Mouse (Mus musculus): Measurements from ENCODE around the gene Ppargc1a. TPM values are rescaled to one million over a fixed set of nuclear protein-coding genes. Genes with fewer than 3 reads are reported as not detected.
A peak's percentile ranks its signal among the peaks of the same experiment; 100 is the strongest.

Gene Ppargc1a
- total RNA-seq (2021), result 10 to 100 TPM; 15.8 to 64.3 TPM
- long read RNA-seq, experiment 1, full-length matches to known transcripts, result 10 of 20 reads
- long read RNA-seq, experiment 1, partial matches to known transcripts, result 1 of 20 reads
- long read RNA-seq, experiment 1, other reads (novel, unspliced or antisense), result 9 of 20 reads
- long read RNA-seq, experiment 2, full-length matches to known transcripts, result 4 of 9 reads
- long read RNA-seq, experiment 2, partial matches to known transcripts, result 2 of 9 reads
- long read RNA-seq, experiment 2, other reads (novel, unspliced or antisense), result 3 of 9 reads

DNA sequence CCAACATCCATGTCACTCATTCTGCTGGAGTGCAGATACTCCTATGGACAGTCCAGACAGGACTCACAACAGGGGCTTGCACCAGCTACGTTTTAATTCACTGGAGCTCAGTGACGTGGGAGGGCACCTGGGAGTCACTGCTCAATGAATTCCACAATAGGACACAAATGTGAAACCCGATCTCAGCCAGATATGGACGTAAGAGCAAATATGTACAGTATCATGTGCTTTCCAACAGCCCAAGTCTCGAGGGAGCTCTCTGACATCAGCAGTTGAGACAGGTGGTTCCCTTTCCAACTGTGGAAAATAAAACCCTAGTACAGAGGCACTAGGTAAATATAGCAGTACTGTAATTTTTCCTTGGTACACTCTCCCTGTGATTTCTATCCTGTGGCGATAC is at the start of gene Ppargc1a:
TSS of gene Ppargc1a (minus strand) at position 68 of the 400 bp plus-strand sequence.
- no peak for DNase-seq (ENCODE audit: low spot score in 2 of 2)

DNA sequence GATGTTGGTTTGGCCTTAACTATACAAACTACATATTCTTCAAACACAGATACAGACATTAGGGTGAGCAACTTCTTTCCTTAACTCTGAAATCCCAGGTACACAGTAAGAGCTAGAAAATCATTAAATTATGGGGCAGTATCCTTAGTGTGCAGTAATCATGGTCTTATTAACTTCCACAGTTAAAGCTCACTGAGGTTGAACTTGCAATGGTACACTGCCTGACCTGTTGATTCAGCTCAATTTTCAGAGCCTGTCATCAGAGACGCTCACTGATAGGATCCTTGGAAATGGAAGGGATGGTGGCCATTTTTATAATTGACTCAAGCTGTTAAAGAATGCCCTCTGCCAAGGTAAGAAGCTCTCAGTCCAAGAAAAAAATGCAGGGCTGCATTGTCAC is 49.4 kb upstream of the Ppargc1a start:
- no peak for DNase-seq (ENCODE audit: low spot score in 2 of 2)

DNA sequence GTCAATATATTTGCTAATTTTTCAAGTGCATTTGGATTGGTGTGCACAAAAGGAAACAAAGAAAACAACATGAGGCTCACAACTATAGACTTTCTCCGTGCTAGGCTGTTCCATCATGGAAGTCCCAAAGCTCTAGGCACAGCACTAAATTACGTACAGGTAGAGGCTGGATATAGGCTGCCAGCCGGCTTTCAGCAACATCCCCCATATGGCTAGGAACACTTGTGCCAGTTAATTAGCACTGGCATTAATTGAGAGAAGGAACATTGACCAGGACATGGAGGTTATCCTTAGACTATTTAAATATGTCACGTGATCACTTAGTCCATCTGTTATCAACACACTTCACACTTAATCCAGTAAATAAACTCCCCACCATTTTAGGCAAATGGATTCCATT is 44.5 kb upstream of the Ppargc1a start:
- no peak for DNase-seq (ENCODE audit: low spot score in 2 of 2)

DNA sequence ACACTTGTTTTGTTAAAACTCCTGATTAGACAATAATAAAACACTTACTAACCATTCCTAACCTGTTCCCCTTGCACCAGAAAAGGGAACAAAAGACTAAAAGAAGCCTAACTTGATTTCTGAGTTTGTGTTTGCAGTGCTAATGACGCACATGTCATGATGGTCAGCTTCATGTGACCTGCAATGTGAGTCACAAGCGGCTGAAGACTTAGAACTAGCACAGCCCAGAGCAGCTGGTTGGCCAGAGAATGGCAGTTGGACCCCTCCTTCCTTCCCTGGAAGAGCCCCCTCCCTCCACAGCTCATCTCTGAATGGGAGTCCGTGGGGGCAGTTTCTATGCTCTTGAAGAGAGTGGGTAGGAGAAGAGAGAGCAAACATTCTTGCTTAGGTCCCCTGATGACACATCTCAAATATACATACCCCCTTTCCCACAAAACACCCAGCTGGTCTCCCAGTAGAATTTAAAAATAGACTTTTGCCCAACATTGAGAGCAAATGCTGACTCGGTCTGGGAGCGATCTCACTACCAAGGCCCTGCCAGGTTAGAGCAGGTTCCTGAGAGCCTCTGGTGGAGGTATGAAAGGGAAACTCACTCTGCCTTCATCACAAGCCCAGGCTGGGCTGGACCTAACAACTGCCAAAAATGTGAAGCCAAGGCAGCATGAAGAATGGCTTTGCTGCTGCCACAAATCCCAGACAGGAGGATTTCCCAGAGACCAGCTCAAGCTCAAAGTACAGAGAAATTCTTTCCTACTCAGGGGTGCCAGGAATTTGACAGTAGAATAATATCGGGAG is 40.4 kb upstream of the Ppargc1a start:
- no peak for DNase-seq (ENCODE audit: low spot score in 2 of 2)

DNA sequence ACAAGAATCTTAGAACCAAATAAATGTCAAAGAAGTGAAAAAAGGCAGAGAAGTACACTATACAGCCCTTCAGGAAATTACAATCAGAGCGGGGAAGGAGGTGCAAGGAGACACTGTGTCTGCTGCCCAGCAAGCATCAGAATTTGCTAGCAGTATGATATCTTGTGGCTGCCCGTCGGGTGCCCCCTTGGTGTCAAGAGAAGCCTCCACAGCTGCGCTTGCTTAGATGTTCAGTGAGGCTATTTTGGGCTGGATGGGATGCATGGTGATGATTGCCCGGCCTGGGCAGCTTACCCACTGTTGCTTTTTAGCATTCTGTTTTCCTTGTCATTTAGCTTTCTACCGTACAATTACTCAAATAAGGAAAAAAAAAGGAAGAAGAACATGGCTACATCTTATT is 32.0 kb upstream of the Ppargc1a start:
- DNase-seq (ENCODE audit: low spot score in 2 of 2), result no peak

DNA sequence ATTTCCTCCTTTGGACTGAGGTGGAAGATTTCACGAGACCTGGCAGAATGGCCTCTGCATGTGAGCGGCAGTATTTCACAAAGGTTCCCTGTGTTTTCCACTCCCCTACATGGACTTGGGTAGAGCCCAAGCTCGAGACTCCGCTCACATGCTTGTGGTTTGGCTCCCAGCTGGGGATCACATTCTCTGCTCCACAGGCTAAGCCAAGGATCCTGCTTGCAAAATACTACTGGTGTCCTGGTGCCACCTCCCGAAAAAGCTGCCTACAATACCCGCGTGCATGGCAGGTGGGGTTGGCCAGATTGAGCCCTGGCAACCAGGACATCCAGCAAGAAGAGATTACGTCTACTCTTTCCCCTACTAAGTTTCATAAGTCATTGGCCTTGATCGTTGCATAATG is 28.1 kb upstream of the Ppargc1a start:
- peak in 1 of 2 experiments; percentile 22 for DNase-seq (ENCODE audit: low spot score in 2 of 2)

DNA sequence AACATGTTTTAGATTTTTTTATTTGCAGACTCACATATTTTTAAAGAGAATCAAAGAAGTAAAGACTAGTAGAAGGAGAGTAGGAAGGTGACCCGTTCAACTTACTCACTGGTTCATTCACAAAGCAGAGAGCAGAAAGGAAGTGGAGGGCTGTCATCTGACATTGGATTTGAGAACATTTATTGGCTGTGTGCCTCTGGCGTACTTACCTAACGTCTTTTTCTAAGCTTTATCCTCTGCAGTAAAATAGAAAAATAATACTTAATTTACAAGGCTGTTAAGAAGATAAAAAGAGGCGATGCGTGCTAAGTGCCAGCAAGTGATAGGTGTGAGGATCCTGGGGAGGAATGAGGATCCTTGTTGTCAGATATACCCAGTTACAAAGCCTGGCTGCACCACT is 24.7 kb upstream of the Ppargc1a start:
- DNase-seq (ENCODE audit: low spot score in 2 of 2), result no peak

DNA sequence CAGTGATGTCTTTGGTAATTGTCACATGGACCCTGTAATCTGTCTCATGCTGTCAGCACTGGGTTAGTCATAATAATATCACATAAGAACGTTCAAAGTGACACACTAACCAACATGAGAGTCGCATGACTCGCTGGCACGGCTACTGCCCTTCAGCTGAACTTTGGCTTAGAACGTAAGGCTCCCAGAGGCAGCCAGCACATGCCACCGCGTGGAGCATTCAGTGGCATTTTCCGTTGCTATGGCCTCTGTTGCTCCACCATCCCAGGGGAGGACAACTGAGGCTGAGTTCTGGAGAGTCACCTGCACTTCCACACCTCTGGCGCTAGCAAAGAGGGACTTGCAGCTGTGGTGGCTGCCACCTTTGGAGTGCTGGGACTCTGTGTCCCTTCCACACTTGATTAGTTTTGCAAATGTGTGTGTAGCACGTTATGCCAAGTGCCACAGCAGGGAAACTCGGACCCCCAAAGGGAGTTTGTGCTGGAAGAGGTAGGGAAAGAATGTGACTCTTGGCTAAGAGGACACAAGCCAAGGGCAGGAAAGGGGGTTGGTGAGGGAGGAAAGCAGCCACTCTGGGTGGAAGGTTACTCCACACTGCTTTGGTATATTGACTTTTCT is 24.1 kb upstream of the Ppargc1a start:
- DNase-seq (ENCODE audit: low spot score in 2 of 2), result peak in 1 of 2 experiments; percentile 19

DNA sequence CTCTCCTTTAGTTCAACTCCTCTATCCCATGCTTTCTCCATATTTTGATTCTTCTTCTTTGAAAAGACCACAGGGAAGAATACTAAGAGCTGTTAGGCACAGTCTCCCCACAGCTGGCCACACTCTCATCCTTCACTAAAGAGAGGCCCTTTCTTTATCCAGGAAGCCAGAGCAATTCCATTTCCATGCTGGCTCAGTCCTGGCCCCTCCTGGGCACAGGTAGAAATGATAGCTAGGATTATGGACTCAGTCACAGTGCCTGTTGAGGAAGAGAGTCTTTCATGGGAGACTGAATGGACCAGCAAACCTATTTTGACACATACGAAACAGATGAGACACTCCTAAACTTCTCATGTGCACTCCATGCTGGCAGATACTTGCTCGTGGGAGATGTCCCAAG is 18.7 kb upstream of the Ppargc1a start:
- no peak for DNase-seq (ENCODE audit: low spot score in 2 of 2)

DNA sequence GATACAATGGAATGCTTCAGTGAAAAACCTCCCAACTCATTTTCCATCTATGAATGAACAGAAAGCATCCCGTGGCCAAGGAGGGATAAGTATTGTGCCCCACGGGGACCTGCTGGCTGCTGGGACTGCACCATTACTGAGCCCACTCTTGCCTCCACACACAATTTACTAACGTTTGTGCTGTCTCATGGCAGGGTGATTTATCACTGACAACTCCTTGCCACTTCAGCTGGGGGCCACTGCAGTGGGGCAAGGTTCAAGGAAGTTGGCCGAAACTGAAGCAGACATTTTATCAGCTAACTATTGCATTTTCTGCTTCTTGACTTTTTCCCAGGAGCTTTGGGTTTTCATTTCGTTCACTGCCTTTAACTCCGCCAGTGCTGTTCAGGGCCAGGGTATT is 17.5 kb upstream of the Ppargc1a start:
- no peak for DNase-seq (ENCODE audit: low spot score in 2 of 2)

DNA sequence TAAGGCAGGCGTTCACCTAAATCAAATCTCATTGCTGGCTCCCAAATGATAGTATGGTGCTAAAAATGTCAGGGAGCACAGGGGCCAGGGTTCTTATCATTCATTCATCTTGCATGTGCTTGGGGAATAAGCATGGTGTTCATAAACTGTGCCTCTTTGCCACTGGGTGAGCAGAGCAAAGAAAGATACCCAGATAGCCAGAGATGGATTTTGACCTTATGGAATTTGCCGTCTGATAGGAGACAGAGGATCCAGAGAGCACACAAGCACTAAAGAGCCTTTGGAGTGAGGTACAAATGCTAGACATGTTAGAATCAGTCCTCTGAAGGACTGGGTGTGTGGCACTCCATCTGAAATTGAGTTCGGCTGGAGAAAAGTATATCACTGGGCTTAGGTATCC is 16.7 kb upstream of the Ppargc1a start:
- DNase-seq (ENCODE audit: low spot score in 2 of 2), result no peak

DNA sequence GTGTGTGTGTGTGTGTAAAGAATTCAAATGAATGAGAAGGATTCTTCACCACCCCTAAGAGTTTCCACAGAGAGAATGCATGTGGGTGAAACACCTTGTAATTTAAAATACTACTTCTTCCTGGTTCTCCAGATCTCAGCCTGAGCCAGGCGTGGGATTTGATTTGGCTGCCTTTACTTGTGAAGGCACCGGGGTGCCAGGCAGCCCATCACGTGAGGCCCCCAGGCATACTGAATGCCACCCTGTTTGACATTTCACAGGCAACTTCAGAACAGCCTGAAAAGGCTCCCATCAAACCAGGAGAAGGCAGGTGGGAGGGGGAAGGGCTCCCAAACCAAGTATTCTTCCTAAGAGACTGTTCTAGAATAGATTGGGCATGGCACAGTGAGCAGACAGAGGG is 16.1 kb upstream of the Ppargc1a start:
- DNase-seq (ENCODE audit: low spot score in 2 of 2), result no peak

DNA sequence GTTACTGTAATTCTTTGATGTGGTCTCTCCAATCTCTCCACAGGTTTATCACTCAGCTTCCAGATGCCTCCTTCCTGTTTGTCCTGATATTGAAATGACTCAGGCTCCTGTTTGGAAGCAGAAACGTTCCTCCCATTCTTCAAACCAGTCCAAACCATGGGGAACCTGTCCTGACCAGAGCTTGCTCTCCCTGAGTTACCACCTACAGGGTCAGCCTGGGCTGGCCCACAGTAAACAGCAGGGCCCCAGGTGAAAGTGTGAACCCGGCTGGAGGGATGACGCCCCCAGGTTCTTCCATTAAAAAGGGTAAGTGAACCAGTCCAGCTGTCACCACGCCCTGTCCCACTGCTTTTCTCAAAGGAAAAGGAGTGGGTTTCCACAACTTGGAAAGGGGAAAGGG is 15.5 kb upstream of the Ppargc1a start:
- DNase-seq (ENCODE audit: low spot score in 2 of 2), result no peak

DNA sequence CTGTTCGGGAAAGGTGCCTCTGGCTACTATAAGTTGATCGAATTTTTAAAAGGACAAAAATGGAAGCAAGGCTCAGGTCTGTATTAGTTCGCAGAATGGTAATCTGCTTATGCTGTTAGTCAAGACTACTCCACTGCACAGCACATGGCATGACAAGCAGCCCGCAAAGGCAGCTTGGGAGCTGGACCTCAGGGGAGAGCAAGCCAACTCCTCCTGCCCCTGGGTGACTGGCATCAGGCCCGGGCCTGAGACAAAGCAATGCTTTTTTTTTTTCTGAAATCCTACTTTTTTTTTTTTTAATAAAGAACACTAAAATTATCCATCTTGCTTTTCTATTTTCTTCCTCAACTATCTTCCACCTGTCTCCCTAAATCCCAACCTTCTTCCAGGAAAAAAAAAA is 15.1 kb upstream of the Ppargc1a start:
- no peak for DNase-seq (ENCODE audit: low spot score in 2 of 2)

DNA sequence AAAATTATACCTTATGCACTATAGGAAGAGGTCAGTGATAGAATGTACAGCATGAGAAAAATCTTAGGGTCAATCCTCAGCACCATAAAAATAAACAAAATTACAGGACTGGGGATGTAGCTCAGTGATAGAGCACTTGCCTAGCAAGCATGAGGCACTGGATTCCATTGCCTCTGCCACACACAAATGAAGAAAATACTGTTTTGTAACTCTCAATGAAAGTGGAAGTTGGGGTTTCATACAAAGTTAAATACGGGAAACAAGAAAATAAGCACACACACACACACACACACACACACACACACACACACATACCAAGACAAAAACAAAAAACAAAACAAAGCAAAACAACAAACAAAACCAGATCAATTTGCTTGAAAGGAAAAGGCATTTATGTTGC is 10.1 kb upstream of the Ppargc1a start:
- no peak for DNase-seq (ENCODE audit: low spot score in 2 of 2)

DNA sequence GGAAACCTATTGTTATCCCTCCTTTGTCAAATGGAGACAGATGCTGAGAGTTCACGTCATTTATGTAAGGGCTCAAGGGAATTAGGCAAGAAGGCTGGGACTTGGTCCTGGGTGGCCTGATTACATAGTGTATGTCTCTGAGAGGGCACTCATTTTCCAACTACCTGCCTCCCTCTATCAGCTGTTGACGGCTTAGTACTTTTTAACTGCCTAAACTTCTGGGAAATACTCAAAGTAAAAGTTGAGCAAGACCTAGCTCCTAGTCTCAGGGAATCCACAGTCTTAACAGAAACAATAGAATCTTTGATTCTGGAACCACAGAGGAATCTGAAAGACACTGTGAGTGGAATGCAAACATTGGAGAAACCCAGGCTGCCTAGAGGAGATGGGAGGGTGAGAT is 6.2 kb upstream of the Ppargc1a start:
- DNase-seq (ENCODE audit: low spot score in 2 of 2), result no peak

DNA sequence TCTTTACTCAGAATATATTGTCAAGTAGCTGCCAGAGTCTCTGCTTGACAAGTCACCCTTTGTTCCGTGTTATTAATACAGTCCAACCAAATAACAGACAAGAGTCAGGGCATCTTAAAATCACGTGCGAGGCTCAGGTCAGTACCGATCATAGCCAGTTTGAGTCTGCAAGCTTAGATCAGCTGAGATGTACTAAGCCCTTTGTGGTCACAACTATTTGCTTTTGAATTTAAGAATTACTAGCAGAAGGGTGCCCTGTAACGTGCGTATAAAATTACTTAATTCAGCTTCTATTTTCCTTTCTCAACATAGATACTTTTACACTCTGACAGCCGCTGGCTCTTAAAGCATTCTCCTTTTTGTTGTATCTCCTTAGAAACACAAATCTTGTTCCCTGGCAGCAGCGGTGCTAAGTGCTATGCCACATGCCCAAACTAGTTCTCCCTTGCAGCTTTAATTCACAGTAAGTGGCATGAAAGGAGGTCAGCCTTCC is 718 bp upstream of the Ppargc1a start:
- DNase-seq (ENCODE audit: low spot score in 2 of 2), result no peak

DNA sequence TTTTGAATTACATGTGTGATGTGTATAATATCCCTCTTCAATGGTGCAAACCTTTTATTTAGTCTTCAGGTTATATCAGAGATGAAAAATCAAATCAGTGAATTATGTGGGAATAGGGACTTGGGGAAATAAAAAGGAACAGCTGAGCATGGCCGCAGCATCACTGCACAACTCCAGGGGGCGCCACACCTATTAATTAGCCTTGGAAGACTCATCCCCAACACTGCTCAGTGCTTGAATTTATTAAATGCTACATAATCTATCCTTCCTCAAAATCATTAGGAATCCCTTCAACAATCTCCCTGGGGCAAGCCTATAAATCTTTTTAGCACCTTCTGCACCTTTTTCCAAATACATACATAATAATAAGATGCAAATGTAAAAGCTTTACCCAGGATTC is 1.9 kb downstream of the Ppargc1a start:
- no peak for DNase-seq (ENCODE audit: low spot score in 2 of 2)

DNA sequence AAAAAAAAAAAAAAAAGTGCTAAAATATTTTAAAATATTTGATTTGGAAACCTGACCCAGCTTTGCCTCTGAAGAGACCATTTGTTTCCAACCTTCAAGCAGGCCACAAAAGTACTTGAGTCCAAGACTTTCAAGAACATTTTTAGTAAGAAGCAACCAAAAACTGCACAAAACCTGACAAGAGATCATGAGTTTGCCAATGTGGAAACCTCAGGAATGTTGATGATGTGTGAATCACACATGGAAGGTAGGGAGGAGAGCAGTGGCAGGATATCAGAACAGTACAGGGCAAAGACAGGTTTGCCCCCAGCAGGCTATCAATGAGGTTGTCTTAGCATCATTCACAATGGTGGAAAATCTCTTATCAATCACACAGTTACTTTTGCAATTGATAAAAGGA is 2.5 kb downstream of the Ppargc1a start:
- DNase-seq (ENCODE audit: low spot score in 2 of 2), result no peak

DNA sequence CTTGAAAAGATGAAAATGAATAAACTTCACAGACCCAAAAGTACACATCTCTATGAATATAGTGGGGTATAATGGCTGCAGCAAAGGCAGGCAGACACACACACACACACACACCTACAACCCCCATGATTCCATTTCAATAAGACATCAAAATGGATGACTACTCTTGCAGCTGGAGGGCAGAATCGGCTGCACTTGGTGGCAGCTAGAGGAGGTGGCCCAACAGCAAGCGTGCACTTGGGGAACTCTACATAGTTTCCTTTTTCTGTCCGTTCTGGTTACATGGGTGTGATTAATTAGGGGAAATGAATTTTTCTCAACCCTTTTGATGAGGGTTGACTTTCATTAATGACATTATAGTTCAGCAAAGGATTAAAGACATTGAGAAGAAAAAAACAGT is 4.0 kb downstream of the Ppargc1a start:
- no peak for DNase-seq (ENCODE audit: low spot score in 2 of 2)

DNA sequence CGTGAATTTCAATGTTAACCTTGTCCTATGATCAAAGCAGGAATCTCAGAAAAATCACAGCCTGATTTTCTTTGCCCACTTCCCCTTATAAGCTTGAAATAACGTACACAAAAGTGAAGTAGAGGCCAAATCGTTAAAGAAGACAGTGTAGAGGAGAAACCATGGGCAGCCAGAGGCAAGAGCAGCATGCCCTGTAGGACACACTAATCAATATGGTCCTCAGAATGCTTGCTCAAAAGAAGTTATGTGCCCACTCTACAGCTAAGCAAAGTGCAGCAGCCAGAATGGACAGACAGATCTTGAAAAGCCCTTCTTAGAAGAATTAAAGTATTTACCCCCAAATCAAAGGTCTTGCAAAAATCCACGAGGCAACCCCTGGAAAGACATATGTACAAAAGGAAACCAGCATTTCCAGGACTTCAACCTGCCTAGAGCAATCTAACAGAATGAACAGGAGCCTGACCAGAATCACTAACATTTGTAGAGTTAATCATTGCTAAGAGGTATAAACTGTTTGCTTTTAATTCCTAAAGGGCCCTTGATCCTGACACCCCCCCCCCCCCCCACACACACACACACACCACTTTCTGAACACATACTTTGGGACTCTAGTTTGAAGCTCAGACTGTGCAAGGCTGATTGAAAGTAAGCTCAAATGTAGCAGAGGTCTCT is 9.8 kb downstream of the Ppargc1a start:
- DNase-seq (ENCODE audit: low spot score in 2 of 2), result no peak

DNA sequence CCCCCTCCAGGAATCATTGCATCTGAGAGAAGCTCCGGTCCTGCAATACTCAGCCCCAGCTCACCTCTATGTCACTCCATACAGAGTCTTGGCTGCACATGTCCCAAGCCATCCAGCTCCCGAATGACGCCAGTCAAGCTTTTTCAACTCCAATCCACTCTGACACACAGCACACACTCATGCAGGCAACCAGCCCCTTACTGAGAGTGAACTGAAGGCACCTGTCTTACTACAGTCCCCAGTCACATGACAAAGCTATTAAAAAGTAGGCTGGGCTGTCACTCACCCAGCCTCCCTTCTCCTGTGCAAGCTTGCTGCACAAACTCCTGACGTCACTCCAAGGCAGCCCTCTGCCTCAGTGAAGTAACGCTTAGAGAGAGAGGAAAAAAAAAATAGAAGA is 13.9 kb downstream of the Ppargc1a start:
- peak; percentile 4 to 20 for DNase-seq (ENCODE audit: low spot score in 2 of 2)
